Mouse (Mus musculus): Measurements from ENCODE around the gene Usmg5.
"Not testable (repeated sequence)": the region's sequence is repeated elsewhere in the genome, so short reads cannot be mapped to it uniquely, and the experiment has no call there.

Usmg5 gene

GRCm38 (mm10) chr19:47090550-47091156, at the start of gene Usmg5, which contains the start of gene Pdcd11:
Gene Usmg5 (minus strand): TSS chr19:47090647.
Gene Pdcd11 (plus strand): TSS chr19:47090768.
- peak; percentile 97 for DNase-seq (ENCODE audit: low read depth, low spot score)

DNA sequence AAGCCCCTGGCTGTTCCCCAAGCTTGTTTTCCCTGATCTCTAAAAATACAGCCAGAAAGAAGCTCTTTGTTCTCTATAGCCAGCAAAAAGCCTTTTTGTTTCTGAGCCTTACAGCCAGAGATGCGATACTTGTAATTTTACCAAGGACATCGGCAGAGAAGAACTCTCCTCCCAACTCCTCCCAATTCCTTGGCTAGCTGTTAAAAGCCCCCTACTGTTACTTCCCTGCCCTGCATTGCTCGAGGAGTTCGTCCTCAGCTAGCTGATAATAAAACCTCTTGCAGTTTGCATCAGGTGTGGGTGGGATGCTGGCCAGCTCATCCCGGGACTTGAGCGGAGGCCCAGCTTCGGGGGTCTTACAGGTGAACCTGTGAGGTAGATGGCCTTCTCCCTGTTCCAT, 49.2 kb upstream of the Usmg5 start:
- DNase-seq (ENCODE audit: low read depth, low spot score): not testable (repeated sequence)

DNA sequence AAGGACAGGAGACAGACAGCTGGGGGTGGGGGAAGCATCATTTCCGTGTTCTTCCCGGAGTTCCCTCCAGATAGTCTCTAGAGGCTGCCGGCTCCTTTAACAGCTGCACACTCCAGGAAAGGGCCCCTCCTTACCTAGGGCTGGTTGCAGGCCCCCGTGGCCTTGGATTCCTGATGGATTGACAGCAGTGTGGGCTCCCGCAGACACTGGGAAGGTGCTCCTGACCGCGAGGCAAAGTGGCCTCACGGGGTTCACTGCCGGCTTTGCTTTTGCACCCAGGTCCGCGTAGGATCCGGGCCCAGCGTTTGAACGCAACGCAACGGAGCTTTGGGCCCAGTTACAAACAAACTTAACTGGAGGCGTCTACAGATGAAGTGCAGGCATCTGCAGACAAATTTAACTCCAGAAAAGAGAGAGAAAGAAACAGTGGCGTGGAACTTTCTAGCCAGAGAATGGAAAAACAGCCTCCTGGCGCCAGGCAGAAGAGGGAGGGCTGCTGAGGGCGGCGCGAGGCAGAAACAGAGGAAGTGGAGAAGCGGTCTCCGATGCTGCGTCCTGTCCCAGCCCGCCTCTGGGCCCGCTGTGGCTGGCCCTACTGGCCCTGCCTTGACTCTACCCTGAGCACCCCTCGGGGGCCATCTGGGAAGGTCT, 47.4 kb upstream of the Usmg5 start, which contains the start of gene Calhm2:
Calhm2 (minus strand) TSS at position 524 of the 651 bp plus-strand sequence.
- DNase-seq (ENCODE audit: low read depth, low spot score): peak; percentile 78

GRCm38 (mm10) chr19:47137051-47137581, 46.7 kb upstream of the Usmg5 start:
- DNase-seq (ENCODE audit: low read depth, low spot score): peak; percentile 79

DNA sequence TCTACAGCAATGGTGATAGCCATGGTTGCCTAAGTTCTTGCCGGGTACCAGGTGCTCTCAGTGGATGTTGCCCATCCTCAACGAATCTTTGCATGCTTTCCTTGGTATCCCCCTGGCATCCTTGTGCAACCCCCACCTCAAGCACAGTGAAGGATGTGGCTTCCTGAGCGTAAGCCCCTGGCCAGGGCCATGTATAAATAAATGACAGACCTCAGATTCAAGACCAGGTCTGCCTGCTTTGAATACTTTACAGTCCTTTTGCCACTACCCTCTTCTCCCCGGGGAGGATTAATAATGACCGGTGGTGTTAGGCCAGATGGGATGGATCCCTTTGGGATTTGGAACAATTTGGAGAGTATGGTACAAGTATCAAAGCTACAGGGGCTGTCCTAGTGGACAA, 45.7 kb upstream of the Usmg5 start:
- DNase-seq (ENCODE audit: low read depth, low spot score): no peak

- DNase-seq (ENCODE audit: low read depth, low spot score): no peak
Measured at GRCm38 (mm10) chr19:47135568-47135967, 45.1 kb upstream of the Usmg5 start.

DNA sequence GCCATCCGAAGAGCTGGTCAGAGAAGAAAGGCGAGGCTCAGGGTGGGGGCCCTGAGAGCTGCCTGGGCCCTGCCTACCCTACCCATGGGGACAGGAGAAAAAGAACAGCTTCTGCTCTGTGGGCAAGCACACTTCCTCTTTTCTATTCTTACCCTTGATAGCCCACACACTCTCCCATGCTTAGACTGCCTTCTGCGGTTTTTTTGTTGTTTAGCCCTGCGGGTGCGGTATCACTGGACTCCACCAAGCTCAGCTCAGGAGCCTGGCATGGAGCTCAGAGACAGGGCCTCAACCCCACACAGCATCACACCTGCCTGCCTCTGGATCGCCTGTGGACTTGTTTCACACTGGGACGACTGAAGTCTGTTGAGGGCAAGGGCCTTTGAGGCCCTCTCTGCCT, 42.7 kb upstream of the Usmg5 start:
- no peak for DNase-seq (ENCODE audit: low read depth, low spot score)

- DNase-seq (ENCODE audit: low read depth, low spot score): no peak
Measured at GRCm38 (mm10) chr19:47130551-47131125, 40.2 kb upstream of the Usmg5 start.

GRCm38 (mm10) chr19:47128835-47129234, 38.4 kb upstream of the Usmg5 start:
- no peak for DNase-seq (ENCODE audit: low read depth, low spot score)

GRCm38 (mm10) chr19:47128164-47128563, 37.7 kb upstream of the Usmg5 start:
- DNase-seq (ENCODE audit: low read depth, low spot score): no peak

DNA sequence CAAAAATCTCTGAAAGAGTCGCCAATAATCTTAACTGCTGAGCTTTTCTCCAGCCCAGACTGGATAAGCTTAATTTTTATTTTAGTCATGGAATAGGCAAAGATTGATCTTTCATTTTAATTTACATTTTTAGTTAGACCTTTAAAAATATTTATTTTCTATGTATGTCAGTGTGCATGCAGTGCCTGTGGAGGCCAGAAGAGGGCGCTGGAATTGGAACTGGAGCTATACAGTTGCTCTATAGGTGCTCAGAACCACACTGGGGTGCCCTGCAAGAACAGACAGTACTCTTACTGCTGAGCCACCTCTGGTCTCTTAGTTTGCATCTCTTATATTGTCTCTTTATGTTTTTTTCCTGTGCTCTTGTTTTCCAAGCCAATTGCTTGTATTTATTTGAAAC, 32.4 kb upstream of the Usmg5 start:
- DNase-seq (ENCODE audit: low read depth, low spot score): no peak

- no peak for DNase-seq (ENCODE audit: low read depth, low spot score)
Measured at GRCm38 (mm10) chr19:47121054-47121453, 30.6 kb upstream of the Usmg5 start.

DNA sequence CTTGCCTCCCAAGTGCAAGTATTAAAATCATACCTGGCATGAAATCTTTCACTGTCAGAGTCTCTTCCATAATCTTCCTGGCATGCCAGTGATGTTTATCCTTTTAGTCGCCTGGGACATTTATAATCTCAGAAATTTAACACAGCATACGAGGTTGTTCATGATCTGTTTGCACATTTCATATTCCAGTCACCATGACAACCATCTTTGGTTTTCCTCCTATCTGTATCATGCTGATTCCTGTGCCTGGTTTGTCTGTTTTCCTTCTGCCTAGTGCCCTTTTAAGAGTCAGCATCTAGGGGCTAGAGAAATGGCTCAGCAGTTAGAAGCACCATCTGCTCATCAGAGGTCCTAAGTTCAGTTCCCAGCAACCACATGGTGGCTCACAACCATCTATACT, 28.2 kb upstream of the Usmg5 start:
- DNase-seq (ENCODE audit: low read depth, low spot score): no peak

DNA sequence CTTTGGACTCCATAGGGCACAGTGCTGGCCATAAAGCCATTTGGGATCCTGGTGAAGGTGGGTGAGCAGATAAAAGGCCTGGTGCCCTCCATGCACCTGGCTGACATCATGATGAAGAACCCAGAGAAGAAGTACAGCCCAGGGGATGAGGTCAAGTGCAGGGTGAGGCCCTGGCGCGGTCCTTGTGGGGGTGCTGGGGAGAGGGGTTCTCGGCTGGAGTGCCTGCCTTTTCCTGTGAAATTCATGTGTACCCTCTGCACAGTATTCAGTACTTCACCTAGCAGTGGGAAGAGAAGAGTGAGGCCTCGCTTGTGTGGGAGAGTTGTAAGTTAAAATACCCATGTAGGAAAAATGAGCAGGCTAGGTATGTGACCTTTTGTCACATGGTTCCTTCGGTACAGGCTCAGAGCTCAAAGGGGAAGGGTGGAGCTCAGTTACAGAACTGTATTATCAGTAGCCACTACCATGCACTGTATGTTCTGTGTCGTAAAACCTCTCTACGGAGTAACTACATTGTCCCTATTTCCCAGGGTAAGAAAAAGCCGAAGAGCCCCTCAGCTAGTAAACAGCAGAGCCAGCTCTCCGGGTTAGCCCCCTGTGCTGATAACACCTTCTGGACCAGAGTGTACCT, 14.3 kb upstream of the Usmg5 start:
- no peak for DNase-seq (ENCODE audit: low read depth, low spot score)

- DNase-seq (ENCODE audit: low read depth, low spot score): no peak
Measured at GRCm38 (mm10) chr19:47101080-47101479, 10.6 kb upstream of the Usmg5 start.

- no peak for DNase-seq (ENCODE audit: low read depth, low spot score)
Measured at GRCm38 (mm10) chr19:47089718-47090525, 525 bp downstream of the Usmg5 start.

DNA sequence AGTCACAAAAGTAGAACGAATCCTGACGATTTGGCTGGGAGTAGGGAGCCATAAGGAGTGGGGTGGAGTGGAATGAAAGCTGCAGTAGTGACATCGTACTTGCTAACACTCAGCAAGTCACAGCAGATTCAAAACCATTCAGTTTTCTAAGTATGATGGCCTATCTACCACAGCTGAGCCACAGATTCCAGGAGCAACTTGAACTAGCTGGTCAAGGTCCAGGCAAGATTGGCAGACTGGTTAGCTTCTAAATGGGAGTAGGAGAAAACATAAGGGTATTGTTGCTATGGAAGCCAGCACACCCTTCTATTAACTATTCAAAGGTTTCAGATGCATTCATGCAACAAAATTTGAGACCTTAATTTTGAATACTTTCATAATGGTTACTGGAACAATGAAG, 2.2 kb downstream of the Usmg5 start:
- no peak for DNase-seq (ENCODE audit: low read depth, low spot score)

GRCm38 (mm10) chr19:47067924-47068611, 22.4 kb downstream of the Usmg5 start:
- DNase-seq (ENCODE audit: low read depth, low spot score): peak; percentile 64

DNA sequence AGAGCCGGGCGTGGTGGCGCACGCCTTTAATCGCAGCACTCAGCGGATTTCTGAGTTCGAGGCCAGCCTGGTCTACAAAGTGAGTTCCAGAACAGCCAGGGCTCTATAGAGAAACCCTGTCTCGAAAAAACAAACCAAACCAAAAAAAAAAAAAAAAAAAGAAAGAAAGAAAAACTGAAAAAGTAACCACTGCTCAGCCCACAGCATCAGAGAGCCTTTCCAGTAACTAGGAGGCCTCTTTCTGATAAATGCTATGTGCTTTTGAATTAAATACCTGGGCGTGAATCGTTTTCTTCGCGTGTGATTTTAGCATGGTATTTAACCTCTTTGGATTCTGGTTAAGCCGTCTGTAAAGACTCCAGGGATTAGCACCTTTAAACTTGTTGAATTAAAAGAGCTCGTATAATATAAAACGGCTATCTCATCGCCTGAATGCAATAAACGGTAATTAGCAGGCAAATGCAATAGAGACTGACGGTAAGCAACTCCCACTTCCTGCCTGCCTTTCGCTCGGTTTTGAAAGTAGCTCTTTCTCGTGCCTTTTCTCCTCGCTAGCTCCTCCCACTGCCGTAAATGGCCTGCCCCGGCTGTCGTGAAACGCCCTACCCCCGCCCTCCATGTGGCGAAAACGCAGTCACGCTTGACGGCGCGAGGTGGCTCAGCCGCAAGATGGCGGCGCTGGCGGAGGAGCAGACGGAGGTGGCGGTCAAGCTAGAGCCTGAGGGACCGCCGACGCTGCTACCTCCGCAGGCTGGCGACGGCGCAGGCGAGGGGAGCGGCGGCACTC, 23.2 kb downstream of the Usmg5 start, which contains the start of gene Taf5:
Taf5 (plus strand) TSS at position 651 of the 787 bp plus-strand sequence.
- peak; percentile 95 for DNase-seq (ENCODE audit: low read depth, low spot score)

DNA sequence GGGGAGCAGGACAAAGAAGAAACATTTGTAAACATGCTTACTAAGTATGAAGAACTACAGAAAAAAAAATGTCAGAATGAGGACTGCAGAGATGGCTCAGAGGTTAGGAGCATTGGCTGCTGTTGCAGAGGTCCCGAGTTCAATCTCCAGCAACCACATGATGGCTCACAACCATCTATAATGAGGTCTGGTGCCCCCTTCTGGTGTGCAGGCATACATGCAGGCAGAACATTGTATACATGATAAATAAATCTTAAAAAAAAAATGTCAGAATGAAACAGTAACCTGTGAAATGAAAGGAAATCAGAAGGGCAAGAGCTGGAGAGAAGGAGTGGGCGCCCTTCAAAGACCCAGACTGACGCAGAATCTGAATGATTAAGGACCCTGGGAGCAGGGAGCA, 24.6 kb downstream of the Usmg5 start:
- DNase-seq (ENCODE audit: low read depth, low spot score): no peak
